Mouse (Mus musculus): ENCODE measurements around the gene Abcc1.

- no peak for TF ChIP-seq CTCF (IDR thresholded peaks at IDR 0.05; ENCODE audit: borderline replicate concordance, insufficient read depth, low read depth, low read length)
- no peak for TF ChIP-seq POLR2A (IDR thresholded peaks at IDR 0.05; ENCODE audit: borderline replicate concordance, insufficient read depth, low read length)
Observed at GRCm38 (mm10) chr16:14381061-14381665, 19.8 kb downstream of the Abcc1 start.

Data from cerebellum, adult 2 months (tissue).